Mouse (Mus musculus): ENCODE data around the gene Gm28047. TPM values are rescaled to one million over a fixed set of nuclear protein-coding genes. Genes with fewer than 3 reads are reported as not detected.
A peak's percentile ranks its signal among the peaks of the same experiment; 100 is the strongest.
"Not testable (repeated sequence)": the region's sequence is repeated elsewhere in the genome, so short reads cannot be mapped to it uniquely, and the experiment has no call there.

The Gm28047 gene
- polyA plus RNA-seq, 1 experiment from 2014 or later = not detected

DNA sequence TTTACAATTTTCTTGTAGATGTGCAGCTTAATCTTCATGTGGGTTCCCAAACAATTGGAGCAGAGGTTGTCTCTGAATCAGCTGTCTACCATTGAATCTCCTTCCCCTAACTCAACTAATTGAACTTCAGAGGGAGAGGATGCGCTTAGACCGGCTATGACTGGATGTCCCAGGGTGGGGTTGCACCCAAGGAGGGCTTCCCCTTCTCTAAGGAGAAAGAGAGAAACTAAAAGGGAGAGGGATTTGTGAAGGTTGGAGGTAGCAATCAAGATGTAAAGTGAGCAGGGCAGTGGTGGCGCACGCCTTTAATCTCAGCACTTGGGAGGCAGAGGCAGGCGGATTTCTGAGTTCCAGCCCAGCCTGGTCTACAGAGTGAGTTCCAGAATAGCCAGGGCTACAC is 5.4 kb downstream of the Gm28047 start:
- peaks cover 11% of the 10 kb centered on the region; the same call in 1 of the 2 replicates for H3K36me3 ChIP-seq
- no peaks in the 10 kb centered on the region for H3K27me3 ChIP-seq
- H3K4me1 ChIP-seq (replicated peaks) = peaks cover 10% of the 10 kb centered on the region
- no peak overlapping the region for H3K9ac ChIP-seq (replicated peaks)
- H3K27ac ChIP-seq = no peak overlapping the region
- no peak overlapping the region for H3K4me3 ChIP-seq (replicated peaks)
- no peak overlapping the region for H3K4me2 ChIP-seq
- 98% methylated on average over 5 of the region's 5 CpGs for WGBS
- no peaks in the 10 kb centered on the region for H3K9me3 ChIP-seq
- no peak for ATAC-seq (ENCODE audit: insufficient number of reproducible peaks, insufficient read depth, low FRiP score, low TSS enrichment, low read depth)

DNA sequence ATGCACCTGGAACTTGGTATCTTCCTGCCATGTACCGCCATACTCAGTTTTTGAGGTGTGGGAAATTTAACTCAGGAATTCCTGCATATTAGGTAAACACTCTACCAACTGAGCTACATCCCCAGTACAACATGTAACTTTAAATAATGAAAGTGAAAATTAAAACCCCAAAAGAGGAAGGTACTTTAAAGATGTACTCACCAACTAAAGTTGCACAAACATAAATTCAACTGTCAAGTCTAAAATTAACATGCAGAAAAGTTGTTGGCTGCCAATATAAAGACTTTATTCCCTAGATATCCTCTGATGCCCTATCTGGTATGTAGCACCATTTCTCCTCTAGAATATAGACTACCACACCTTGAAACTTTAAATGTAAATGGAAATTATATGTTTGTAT is 7.2 kb downstream of the Gm28047 start:
- H3K4me2 ChIP-seq = no peak overlapping the region
- no peak overlapping the region for H3K9ac ChIP-seq (replicated peaks)
- no peaks in the 10 kb centered on the region for H3K9me3 ChIP-seq
- WGBS = 97% methylated on average over 1 of the region's 1 CpGs
- no peaks in the 10 kb centered on the region for H3K27me3 ChIP-seq
- no peak overlapping the region for H3K27ac ChIP-seq
- peaks cover 11% of the 10 kb centered on the region; the same call in 1 of the 2 replicates for H3K36me3 ChIP-seq
- ATAC-seq (ENCODE audit: insufficient number of reproducible peaks, insufficient read depth, low FRiP score, low TSS enrichment, low read depth) = no peak
- H3K4me1 ChIP-seq (replicated peaks) = no peaks in the 10 kb centered on the region; the same call in 1 of the 2 replicates
- no peak overlapping the region for H3K4me3 ChIP-seq (replicated peaks)

DNA sequence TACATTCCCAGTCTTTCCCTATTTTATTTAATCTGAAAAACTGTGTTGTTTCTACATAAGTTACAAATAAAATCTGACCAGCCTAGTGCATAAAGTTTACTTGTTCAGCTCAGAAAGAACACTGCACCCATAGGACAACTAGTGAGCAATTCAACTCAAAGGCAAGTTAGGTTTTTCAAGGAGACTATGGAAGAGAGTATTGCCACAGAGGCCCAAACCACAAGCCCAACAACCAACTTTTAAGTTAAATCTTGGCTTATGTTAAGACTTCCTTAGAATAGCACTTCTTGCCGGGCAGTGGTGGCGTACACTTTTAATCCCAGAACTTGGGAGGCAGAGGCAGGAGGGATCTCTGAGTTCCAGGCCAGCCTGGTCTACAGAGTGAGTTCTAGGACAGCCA is 8.7 kb downstream of the Gm28047 start:
- WGBS = 93% methylated on average over 2 of the region's 2 CpGs
- Histone ChIP-seq H3K36me3 (peaks cover 11% of the 10 kb centered on the region; the same call in 1 of the 2 replicates), H3K27me3 (no peaks in the 10 kb centered on the region), H3K4me3 (replicated peaks) (no peak overlapping the region), H3K9ac (replicated peaks) (no peak overlapping the region), H3K4me1 (replicated peaks) (0 out of 2 replicates have a peak, but pooled peaks cover 2% of the 10 kb centered on the region), H3K4me2 (no peak overlapping the region), H3K27ac (no peak overlapping the region), H3K9me3 (no peaks in the 10 kb centered on the region)
- no peak for ATAC-seq (ENCODE audit: insufficient number of reproducible peaks, insufficient read depth, low FRiP score, low TSS enrichment, low read depth)

DNA sequence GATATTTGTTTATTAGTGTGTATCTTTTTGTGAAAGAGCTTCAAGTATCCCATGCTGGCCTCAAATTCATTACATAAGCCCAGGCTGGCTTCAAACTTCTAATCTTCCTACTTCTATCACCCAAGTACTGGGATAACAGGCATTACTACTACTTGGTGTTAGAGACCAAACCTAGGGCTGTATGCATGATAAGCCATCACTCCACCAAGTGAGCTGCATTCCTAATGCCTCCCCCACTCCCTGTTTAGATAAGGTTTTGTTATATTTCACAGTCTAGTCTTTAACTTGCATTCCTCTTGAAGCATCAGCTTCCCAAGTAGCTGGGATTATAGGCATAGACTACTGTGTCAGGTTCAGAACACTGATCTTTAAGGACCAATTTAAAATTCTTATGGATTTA is 10.6 kb downstream of the Gm28047 start:
- no peak overlapping the region for H3K9ac ChIP-seq (replicated peaks)
- H3K27me3 ChIP-seq = no peaks in the 10 kb centered on the region
- no peaks in the 10 kb centered on the region for H3K9me3 ChIP-seq
- no peaks in the 10 kb centered on the region for H3K36me3 ChIP-seq
- H3K27ac ChIP-seq = no peak overlapping the region
- ATAC-seq (ENCODE audit: insufficient number of reproducible peaks, insufficient read depth, low FRiP score, low TSS enrichment, low read depth) = no peak
- 0 out of 2 replicates have a peak, but pooled peaks cover 2% of the 10 kb centered on the region for H3K4me1 ChIP-seq (replicated peaks)
- H3K4me3 ChIP-seq (replicated peaks) = no peak overlapping the region
- no peak overlapping the region for H3K4me2 ChIP-seq

DNA sequence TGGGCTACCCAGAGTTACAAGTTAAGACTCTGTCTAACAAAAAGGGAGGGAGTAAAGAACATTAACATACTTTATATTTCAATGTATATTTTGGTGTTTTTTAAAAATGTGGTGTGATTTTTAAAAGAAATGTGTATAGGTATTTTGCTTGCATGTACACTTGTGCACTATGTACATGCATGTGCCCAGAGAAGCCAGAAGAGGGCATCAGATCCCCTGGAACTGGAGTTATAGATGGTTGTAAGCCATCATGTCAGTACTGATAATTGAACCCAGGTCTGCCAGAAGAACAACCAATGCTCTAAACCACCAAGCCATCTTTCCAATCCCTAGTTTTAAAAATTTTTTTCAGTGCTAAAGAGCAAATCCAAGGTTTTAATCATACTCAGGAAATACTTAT is 11.9 kb downstream of the Gm28047 start:
- ATAC-seq (ENCODE audit: insufficient number of reproducible peaks, insufficient read depth, low FRiP score, low TSS enrichment, low read depth) = no peak
- H3K9me3 ChIP-seq = no peaks in the 10 kb centered on the region
- no peak overlapping the region for H3K27ac ChIP-seq
- no peaks in the 10 kb centered on the region for H3K27me3 ChIP-seq
- no peak overlapping the region for H3K4me2 ChIP-seq
- no peaks in the 10 kb centered on the region for H3K36me3 ChIP-seq
- no peak overlapping the region for H3K4me3 ChIP-seq (replicated peaks)
- H3K4me1 ChIP-seq (replicated peaks) = 0 out of 2 replicates have a peak, but pooled peaks cover 2% of the 10 kb centered on the region
- no peak overlapping the region for H3K9ac ChIP-seq (replicated peaks)

DNA sequence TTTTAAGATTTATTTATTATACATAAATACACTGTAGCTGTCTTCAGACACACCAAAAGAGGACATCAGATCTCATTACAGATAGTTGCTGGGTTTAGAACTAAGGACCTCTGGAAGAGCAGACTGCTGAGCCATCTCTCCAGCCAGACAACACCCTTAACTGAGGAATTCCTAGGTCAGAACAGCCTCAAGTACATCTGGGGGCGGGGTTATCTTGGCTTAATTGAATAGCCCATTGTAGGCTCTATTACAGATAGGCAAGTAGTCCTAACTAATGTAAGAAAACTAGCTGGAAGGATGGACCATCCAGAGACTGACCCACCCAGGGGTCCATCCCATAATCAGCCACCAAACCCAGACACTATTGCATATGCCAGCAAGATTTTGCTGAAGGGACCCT is 16.3 kb downstream of the Gm28047 start:
- ATAC-seq (ENCODE audit: insufficient number of reproducible peaks, insufficient read depth, low FRiP score, low TSS enrichment, low read depth) = not testable (repeated sequence)
- 66% methylated on average over 1 of the region's 1 CpGs for WGBS

DNA sequence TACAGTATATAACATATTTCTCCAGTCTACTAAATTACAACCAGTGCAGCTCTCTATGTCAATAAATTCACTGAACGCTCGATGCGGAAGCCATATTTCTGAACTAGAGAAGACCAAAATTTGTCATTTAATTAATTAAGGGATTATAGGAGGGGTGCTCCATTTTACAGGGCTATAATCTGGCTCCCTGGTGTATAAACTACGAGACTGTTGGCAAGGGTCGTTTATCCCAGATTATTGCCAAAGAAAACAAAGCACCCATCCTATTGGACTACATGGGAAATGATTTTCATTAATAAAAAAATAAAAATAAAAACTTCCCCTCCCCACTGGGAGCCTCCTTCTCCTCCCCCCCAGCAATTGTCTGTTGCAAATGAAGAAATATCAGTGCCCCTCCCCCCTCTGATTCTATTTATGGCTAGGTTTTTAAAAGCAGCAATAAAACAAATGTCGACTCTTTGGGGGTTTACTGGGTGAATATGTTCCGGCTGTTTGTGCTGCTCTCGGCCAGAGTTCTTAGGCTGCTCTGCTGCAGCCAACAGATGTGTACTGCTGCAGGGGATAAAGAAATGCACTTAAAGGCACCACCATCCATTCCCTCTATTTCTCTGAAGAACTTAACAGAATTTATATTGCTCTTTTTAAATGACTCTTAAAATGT is 30.7 kb downstream of the Gm28047 start:
- H3K27me3 ChIP-seq = no peaks in the 10 kb centered on the region
- peak overlapping the region; percentile 51; the same call in 1 of the 2 replicates for H3K27ac ChIP-seq
- peaks cover 23% of the 10 kb centered on the region for H3K4me1 ChIP-seq (replicated peaks)
- H3K9me3 ChIP-seq = no peaks in the 10 kb centered on the region
- peaks cover 5% of the 10 kb centered on the region; the same call in 1 of the 2 replicates for H3K36me3 ChIP-seq
- no peak overlapping the region for H3K9ac ChIP-seq (replicated peaks)
- H3K4me3 ChIP-seq (replicated peaks) = no peak overlapping the region
- peak overlapping the region; percentile 46 for H3K4me2 ChIP-seq
- ATAC-seq (ENCODE audit: insufficient number of reproducible peaks, insufficient read depth, low FRiP score, low TSS enrichment, low read depth) = no peak; the same call in 1 of the 2 replicates
- 13% methylated on average over 8 of the region's 8 CpGs for WGBS

More for the DNA sequence above, 16.3 kb downstream of the Gm28047 start:
- not testable (repeated sequence) for H3K4me3 ChIP-seq (replicated peaks); H3K4me2 ChIP-seq; H3K36me3 ChIP-seq; H3K9me3 ChIP-seq; H3K9ac ChIP-seq (replicated peaks); H3K27ac ChIP-seq; H3K4me1 ChIP-seq (replicated peaks); H3K27me3 ChIP-seq

DNA sequence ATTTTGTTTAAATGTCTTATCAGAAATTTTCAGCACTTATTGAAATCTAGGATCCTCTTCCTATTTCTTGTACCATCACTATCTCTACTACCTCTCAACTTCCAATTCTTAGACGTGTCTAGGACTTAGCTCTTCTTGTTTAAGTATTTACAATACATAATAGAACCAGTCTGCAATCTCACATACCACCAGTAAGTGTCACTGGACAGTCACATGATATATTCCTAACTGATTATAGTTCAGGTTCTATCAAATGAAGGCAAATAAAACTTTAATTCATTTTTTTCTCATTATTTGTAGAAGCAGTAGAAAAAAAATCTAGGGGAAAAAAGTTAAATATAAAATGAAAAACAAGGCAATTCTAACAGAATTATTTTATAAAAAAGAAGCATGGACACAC is 32.2 kb downstream of the Gm28047 start:
- WGBS = 61% methylated on average over 1 of the region's 1 CpGs
- Histone ChIP-seq H3K9ac (replicated peaks) (no peak overlapping the region), H3K36me3 (peaks cover 5% of the 10 kb centered on the region; the same call in 1 of the 2 replicates), H3K27ac (no peak overlapping the region), H3K4me2 (no peak overlapping the region), H3K4me3 (replicated peaks) (no peak overlapping the region), H3K9me3 (no peaks in the 10 kb centered on the region), H3K4me1 (replicated peaks) (peaks cover 23% of the 10 kb centered on the region), H3K27me3 (no peaks in the 10 kb centered on the region)
- no peak for ATAC-seq (ENCODE audit: insufficient number of reproducible peaks, insufficient read depth, low FRiP score, low TSS enrichment, low read depth)

DNA sequence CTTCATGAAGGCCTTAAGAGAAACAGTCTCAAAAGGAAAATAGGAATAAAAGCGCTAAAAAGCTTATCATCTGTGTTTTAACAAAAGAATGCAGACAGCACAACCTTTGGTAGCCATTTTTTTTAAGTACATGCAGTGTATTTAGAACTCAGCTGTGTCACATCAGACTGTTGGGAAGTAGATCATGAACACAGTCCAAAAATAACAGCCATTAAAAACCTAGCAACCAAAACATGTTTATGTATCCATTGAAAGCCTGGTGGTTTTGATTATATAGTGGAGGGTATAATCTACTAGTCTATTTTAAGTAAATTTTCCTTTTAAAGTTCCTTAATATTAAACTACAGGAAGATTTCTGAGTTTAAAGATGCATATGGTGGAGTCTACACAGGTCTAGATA is 34.3 kb downstream of the Gm28047 start:
- Histone ChIP-seq H3K4me1 (replicated peaks) (peaks cover 24% of the 10 kb centered on the region), H3K36me3 (peaks cover 5% of the 10 kb centered on the region; the same call in 1 of the 2 replicates), H3K27me3 (no peaks in the 10 kb centered on the region), H3K4me3 (replicated peaks) (no peak overlapping the region), H3K9me3 (no peaks in the 10 kb centered on the region), H3K9ac (replicated peaks) (no peak overlapping the region), H3K27ac (no peak overlapping the region), H3K4me2 (no peak overlapping the region)
- 80% methylated on average over 1 of the region's 1 CpGs for WGBS
- no peak for ATAC-seq (ENCODE audit: insufficient number of reproducible peaks, insufficient read depth, low FRiP score, low TSS enrichment, low read depth)

DNA sequence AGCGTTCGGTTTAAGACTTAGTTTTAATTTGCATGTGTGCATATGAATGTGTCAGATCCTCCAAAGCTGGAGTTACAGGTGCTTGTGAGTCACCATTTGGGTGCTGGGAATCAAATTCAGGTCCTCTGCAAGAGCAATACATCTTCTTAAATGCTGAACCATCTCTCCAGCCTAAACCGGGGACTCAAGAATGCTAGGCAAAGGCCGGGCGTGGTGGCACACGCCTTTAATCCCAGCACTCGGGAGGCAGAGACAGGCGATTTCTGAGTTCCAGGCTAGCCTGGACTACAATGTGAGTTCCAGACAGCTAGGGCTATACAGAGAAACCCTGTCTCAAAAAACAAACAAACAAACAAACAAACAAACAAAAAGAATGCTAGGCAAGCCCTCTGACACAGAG is 35.0 kb downstream of the Gm28047 start:
- ATAC-seq (ENCODE audit: insufficient number of reproducible peaks, insufficient read depth, low FRiP score, low TSS enrichment, low read depth) = no peak
- WGBS = 94% methylated on average over 8 of the region's 8 CpGs
- H3K9ac ChIP-seq (replicated peaks) = no peak overlapping the region

DNA sequence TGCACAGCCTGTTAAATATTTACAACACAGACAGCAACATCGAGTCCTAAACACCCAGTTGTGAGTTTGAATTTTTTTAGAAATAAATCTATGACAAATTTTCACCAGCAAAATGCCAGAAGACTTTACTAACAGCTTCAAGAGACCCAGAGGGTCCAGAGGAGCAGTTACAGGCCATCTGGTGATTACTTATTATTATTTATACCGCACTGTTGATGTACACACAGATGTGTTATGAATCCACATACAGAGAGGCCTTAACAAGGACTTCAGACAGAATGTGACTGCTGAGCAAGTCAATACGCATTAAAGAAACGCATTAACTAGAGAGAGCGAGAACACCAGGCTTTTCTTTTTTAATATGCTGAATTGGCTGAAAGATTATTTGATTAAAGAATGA is 39.4 kb downstream of the Gm28047 start:
- peaks cover 5% of the 10 kb centered on the region; the same call in 1 of the 2 replicates for H3K36me3 ChIP-seq
- H3K4me2 ChIP-seq = no peak overlapping the region
- no peaks in the 10 kb centered on the region for H3K9me3 ChIP-seq
- no peak for ATAC-seq (ENCODE audit: insufficient number of reproducible peaks, insufficient read depth, low FRiP score, low TSS enrichment, low read depth)
- H3K27ac ChIP-seq = no peak overlapping the region
- no peak overlapping the region for H3K9ac ChIP-seq (replicated peaks)
- no peak overlapping the region for H3K4me3 ChIP-seq (replicated peaks)
- H3K27me3 ChIP-seq = no peaks in the 10 kb centered on the region
- peaks cover 7% of the 10 kb centered on the region; the same call in 1 of the 2 replicates for H3K4me1 ChIP-seq (replicated peaks)
- 77% methylated on average over 5 of the region's 5 CpGs for WGBS

More for the DNA sequence above, 35.0 kb downstream of the Gm28047 start:
- H3K36me3 ChIP-seq = peaks cover 5% of the 10 kb centered on the region; the same call in 1 of the 2 replicates
- no peak overlapping the region for H3K27ac ChIP-seq
- H3K4me1 ChIP-seq (replicated peaks) = peaks cover 21% of the 10 kb centered on the region
- H3K27me3 ChIP-seq = no peaks in the 10 kb centered on the region
- H3K4me3 ChIP-seq (replicated peaks) = no peak overlapping the region
- H3K9me3 ChIP-seq = no peaks in the 10 kb centered on the region
- no peak overlapping the region for H3K4me2 ChIP-seq
